ENCODE assay signal across 8 mouse cellular contexts in the genomic region with DNA sequence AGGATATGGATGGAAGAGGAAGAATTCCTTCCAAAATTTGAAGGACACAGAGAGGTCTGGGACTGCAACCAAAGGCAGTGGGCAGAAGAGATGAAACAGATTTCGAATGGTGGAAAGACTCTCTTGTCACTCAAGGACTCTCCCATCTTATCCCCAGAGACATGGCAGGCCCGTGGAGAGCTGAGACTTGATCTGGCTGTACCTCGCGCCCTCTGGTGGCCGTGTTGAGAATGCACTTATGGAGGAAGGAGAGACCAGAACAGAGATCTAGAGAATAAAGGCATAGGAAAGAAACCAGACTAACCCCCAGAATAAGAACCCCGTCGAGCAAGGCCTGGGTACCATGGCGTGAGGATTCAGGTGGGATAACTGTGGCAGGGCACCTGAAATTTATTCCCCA.
A peak's percentile ranks its signal among the peaks of the same experiment; 100 is the strongest.
DNase-seq lines count a peak whose midpoint lies in the region; ATAC-seq and TF ChIP-seq lines count a peak whose summit lies in the region.

No protein-coding gene starts in this region.

- TF ChIP-seq EP300 in CH12.LX (IDR thresholded peaks at IDR 0.05; ENCODE audit: low read length): no peak

- TF ChIP-seq CTCF in CH12.LX (conservative IDR thresholded peaks at IDR 0.05 in 1 of 2, IDR thresholded peaks at IDR 0.05 in 1 of 2; ENCODE audit: low read depth in 2 of 2, low read length in 2 of 2): peak; percentile 14 to 48; a peak in 2 of 4 replicates
- TF ChIP-seq CTCF in gastrocnemius, adult 2 months (IDR thresholded peaks at IDR 0.05): peak; percentile 84

- H3K36me3 ChIP-seq in CH12.LX (replicated peaks in 1 of 2; ENCODE audit: control insufficient read depth in 1 of 2, insufficient read depth in 1 of 2, low read length in 1 of 2): no peaks in the 10 kb centered on the region
- H3K36me3 ChIP-seq in liver, embryonic 11.5 days (ENCODE audit: control insufficient read depth, insufficient read depth, low read length): no peaks in the 10 kb centered on the region

- H3K9me3 ChIP-seq in CH12.LX (replicated peaks; ENCODE audit: low read length): peaks cover 86% of the 10 kb centered on the region
- H3K9me3 ChIP-seq in liver, embryonic 11.5 days (ENCODE audit: control insufficient read depth, low read length): no peaks in the 10 kb centered on the region

- H3K4me3 ChIP-seq in CH12.LX (replicated peaks in 1 of 3; ENCODE audit: low read depth in 2 of 3, low read length in 2 of 3, poor library complexity in 1 of 3): no peak overlapping the region
- no peak overlapping the region for H3K4me3 ChIP-seq in gastrocnemius, adult 2 months
- H3K4me3 ChIP-seq in liver, embryonic 11.5 days (ENCODE audit: low read depth, low read length): no peak overlapping the region

- H3K9ac ChIP-seq in CH12.LX (ENCODE audit: insufficient read depth, low read depth): no peak overlapping the region
- H3K9ac ChIP-seq in liver, embryonic 11.5 days (ENCODE audit: low read depth, low read length): no peak overlapping the region

- TF ChIP-seq POLR2A in CH12.LX (IDR thresholded peaks at IDR 0.05; ENCODE audit: low read depth, low read length): no peak

- ATAC-seq in liver, embryonic 11.5 days (replicated peaks; ENCODE audit: low FRiP score): no peak

- peak; percentile 27 for DNase-seq in CH12.LX (ENCODE audit: extremely low read depth)
- peak; percentile 30 for DNase-seq in adipocyte (ENCODE audit: low spot score)
- peak; percentile 85 to 88 for DNase-seq in cerebellum, postnatal 36 days
- DNase-seq in gastrocnemius, adult 2 months: peak; percentile 75
- peak; percentile 88 for DNase-seq in kidney, postnatal 10 days
- DNase-seq in liver, embryonic 11.5 days (ENCODE audit: low spot score): peak; percentile 71
- peak; percentile 74 for DNase-seq in ovary, postnatal 36 days (ENCODE audit: low spot score)
- peak; percentile 75 for DNase-seq in urinary bladder, postnatal 25 days (ENCODE audit: low spot score)

- dilution Hi-C loops in CH12.LX (cut with MboI; ENCODE audit: extremely low pct_ligation_motif_present, extremely low pct_unique_long_range_greater_than_20kb, low sequenced_read_pairs): no loop called here

- intact Hi-C loops in gastrocnemius, adult 2 months (cut with DNase I): loop anchor here (1.0 to 2.0 kb wide), 2 partner anchors 306 to 481 kb away; no protein-coding TSS in a partner anchor

- in situ Hi-C loops in CH12.LX (cut with MboI; ENCODE audit: low pct_ligation_motif_present, low pct_unique_long_range_greater_than_20kb, low sequenced_read_pairs): loop anchor here (25.0 kb wide), 1 partner anchor 489 kb away; no protein-coding TSS in a partner anchor

- H3K4me2 ChIP-seq in CH12.LX (ENCODE audit: insufficient read depth, low read depth, poor library complexity, severe bottlenecking): no peak overlapping the region
- no peak overlapping the region for H3K4me2 ChIP-seq in liver, embryonic 11.5 days

- WGBS in liver, embryonic 11.5 days: 17% methylated on average over 8 of the region's 8 CpGs

- no peak overlapping the region for H3K27ac ChIP-seq in CH12.LX (ENCODE audit: insufficient read depth, low read depth)
- no peak overlapping the region for H3K27ac ChIP-seq in gastrocnemius, adult 2 months
- H3K27ac ChIP-seq in liver, embryonic 11.5 days (ENCODE audit: low read depth, low read length): no peak overlapping the region

- H3K4me1 ChIP-seq in CH12.LX (ENCODE audit: control insufficient read depth in 1 of 2, insufficient read depth in 2 of 2): no peaks in the 10 kb centered on the region
- no peaks in the 10 kb centered on the region for H3K4me1 ChIP-seq in liver, embryonic 11.5 days (replicated peaks; ENCODE audit: control insufficient read depth, insufficient read depth, low read length)

- H3K79me2 ChIP-seq in CH12.LX (replicated peaks; ENCODE audit: control insufficient read depth, extremely low read depth, insufficient read depth, poor library complexity, severe bottlenecking): no peaks in the 10 kb centered on the region

- TF ChIP-seq RAD21 in CH12.LX (IDR thresholded peaks at IDR 0.05; ENCODE audit: low read depth, low read length): no peak; the same call in 1 of the 2 replicates

- no peaks in the 10 kb centered on the region for H3K27me3 ChIP-seq in CH12.LX (replicated peaks)
- no peaks in the 10 kb centered on the region for H3K27me3 ChIP-seq in liver, embryonic 11.5 days (replicated peaks; ENCODE audit: control insufficient read depth, insufficient read depth, low read length)

TF ChIP-seq in CH12.LX, 34 proteins besides CTCF, POLR2A, EP300 and RAD21:
- TF ChIP-seq GABPA (IDR thresholded peaks at IDR 0.05; ENCODE audit: insufficient replicate concordance, low read depth, low read length) (no peak), SMC3 (IDR thresholded peaks at IDR 0.05; ENCODE audit: low read depth, low read length) (peak; percentile 37)

Comparison
In these comparisons a context has a peak if more than half of its experiments do, and no peak if none do; other contexts are left out.
1. DNase-seq: peak in every context shown above with its lines; median percentile 88 in kidney, postnatal 10 days; 86 in cerebellum, postnatal 36 days; 75 in gastrocnemius, adult 2 months; 75 in urinary bladder, postnatal 25 days; 74 in ovary, postnatal 36 days; 71 in liver, embryonic 11.5 days; 30 in adipocyte; 27 in CH12.LX.